8 mouse cellular contexts compared by ENCODE assay signal in the genomic region with DNA sequence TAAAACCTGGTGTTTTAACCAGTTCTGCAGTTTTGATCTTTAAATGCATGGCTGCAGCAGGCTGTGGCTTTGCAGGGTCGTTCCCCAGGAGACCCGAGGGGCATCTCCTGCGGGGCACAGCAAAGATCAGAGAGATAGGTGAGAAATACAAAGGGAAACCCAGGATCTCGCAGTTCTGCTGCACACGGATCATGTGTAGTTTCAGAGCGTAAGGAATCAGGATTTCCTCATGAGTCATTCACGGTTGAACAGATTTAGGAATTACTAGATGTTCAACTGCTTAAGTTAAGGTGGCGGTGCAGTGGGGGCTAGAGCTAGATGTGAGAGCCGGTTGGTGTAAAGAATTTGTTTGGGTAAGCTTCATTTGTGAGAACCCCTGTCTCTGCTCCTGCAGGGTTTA. TPM values are rescaled to one million over a fixed set of nuclear protein-coding genes. Genes with fewer than 3 reads are reported as not detected.
DNase-seq lines count a peak whose midpoint lies in the region; ATAC-seq lines count a peak whose summit lies in the region.

No protein-coding gene starts in this region.

- intact Hi-C loops in left cerebral cortex, postnatal 25 days (cut with DNase I) = loop anchor here (1.0 to 5.0 kb wide), 2 partner anchors 190 to 373 kb away; no protein-coding TSS in a partner anchor
- intact Hi-C loops in left cerebral cortex, postnatal 10 days (cut with DNase I) = loop anchor here (5.0 kb wide), 1 partner anchor 373 kb away; no protein-coding TSS in a partner anchor

- H3K4me3 ChIP-seq in forebrain, embryonic 12.5 days (replicated peaks) = peak overlapping the region; percentile 56
- peak overlapping the region; percentile 64 for H3K4me3 ChIP-seq in midbrain, embryonic 10.5 days

- peak overlapping the region; percentile 70 for H3K9ac ChIP-seq in forebrain, embryonic 12.5 days

- H3K27ac ChIP-seq in forebrain, embryonic 12.5 days = peak overlapping the region; percentile 63
- H3K27ac ChIP-seq in midbrain, embryonic 10.5 days (replicated peaks) = peak overlapping the region; percentile 88

- WGBS in forebrain, embryonic 12.5 days = 1% methylated on average over 9 of the region's 9 CpGs
- 3% methylated on average over 9 of the region's 9 CpGs for WGBS in midbrain, embryonic 10.5 days

- peak overlapping the region; percentile 82 for H3K4me2 ChIP-seq in forebrain, embryonic 12.5 days

- H3K4me1 ChIP-seq in forebrain, embryonic 12.5 days = peaks cover 22% of the 10 kb centered on the region
- H3K4me1 ChIP-seq in midbrain, embryonic 10.5 days = peaks cover 46% of the 10 kb centered on the region

- H3K27me3 ChIP-seq in forebrain, embryonic 12.5 days = no peaks in the 10 kb centered on the region
- no peaks in the 10 kb centered on the region for H3K27me3 ChIP-seq in midbrain, embryonic 10.5 days (ENCODE audit: low read depth, poor library complexity, severe bottlenecking)

- ATAC-seq in forebrain, embryonic 12.5 days (ENCODE audit: low FRiP score) = 0 out of 2 replicates have a peak, but pooled peaks have one; percentile 2

- H3K36me3 ChIP-seq in forebrain, embryonic 12.5 days (replicated peaks) = peaks cover 14% of the 10 kb centered on the region
- H3K36me3 ChIP-seq in midbrain, embryonic 10.5 days = peaks cover 23% of the 10 kb centered on the region

- H3K9me3 ChIP-seq in forebrain, embryonic 12.5 days = no peaks in the 10 kb centered on the region
- no peaks in the 10 kb centered on the region for H3K9me3 ChIP-seq in midbrain, embryonic 10.5 days (replicated peaks)

- peak; percentile 16 to 58 for DNase-seq in left cerebral cortex, postnatal 25 days (ENCODE audit: low spot score in 2 of 2)
- no peak for DNase-seq in left cerebral cortex, postnatal 10 days (ENCODE audit: extremely low spot score in 1 of 2, low spot score in 2 of 2)
- DNase-seq in adrenal gland, postnatal 14 days = peak; percentile 20
- peak; percentile 64 for DNase-seq in induced T-regulatory cell, adult 2 months (ENCODE audit: low read depth)
- DNase-seq in midbrain, embryonic 10.5 days (ENCODE audit: low spot score) = peak; percentile 46
- peak; percentile 14 for DNase-seq in thymus, postnatal 0 days (ENCODE audit: low spot score)
- DNase-seq in spleen, postnatal 36 days (ENCODE audit: low spot score in 2 of 2) = no peak

RNA-seq across cellular contexts. Expression of a gene that starts 0.8 kb away (rescaled TPM):
- 10 to 100 TPM; 76.6 to 77.1 TPM for total RNA-seq in left cerebral cortex, postnatal 25 days (2021)
- total RNA-seq in left cerebral cortex, postnatal 10 days (2021) = 10 to 100 TPM; 59.3 to 60.5 TPM
- total RNA-seq in adrenal gland, postnatal 14 days (2021) = 381 and 470 TPM in 2 replicates
- polyA plus RNA-seq in forebrain, embryonic 12.5 days (2016; fragmentation: Nextera tagmentation; extraction: Ambion mirVana) = 86.1 and 104 TPM in 2 replicates
- 48.0 and 54.3 TPM in 2 replicates for polyA plus RNA-seq in midbrain, embryonic 10.5 days (2016; fragmentation: Nextera tagmentation; extraction: Ambion mirVana)
- 61.4 and 61.7 TPM in 2 replicates for polyA plus RNA-seq in thymus, postnatal 0 days (2015; fragmentation: Nextera tagmentation; extraction: Ambion mirVana)

Comparison
In these comparisons a context has a peak if more than half of its experiments do, and no peak if none do; other contexts are left out.
1. DNase-seq: peak in left cerebral cortex, postnatal 25 days (2 of 2), adrenal gland, postnatal 14 days (single experiment), induced T-regulatory cell, adult 2 months (single experiment), midbrain, embryonic 10.5 days (single experiment) and thymus, postnatal 0 days (single experiment); none in left cerebral cortex, postnatal 10 days (0 of 2) and spleen, postnatal 36 days (0 of 2).